In the genomic region with DNA sequence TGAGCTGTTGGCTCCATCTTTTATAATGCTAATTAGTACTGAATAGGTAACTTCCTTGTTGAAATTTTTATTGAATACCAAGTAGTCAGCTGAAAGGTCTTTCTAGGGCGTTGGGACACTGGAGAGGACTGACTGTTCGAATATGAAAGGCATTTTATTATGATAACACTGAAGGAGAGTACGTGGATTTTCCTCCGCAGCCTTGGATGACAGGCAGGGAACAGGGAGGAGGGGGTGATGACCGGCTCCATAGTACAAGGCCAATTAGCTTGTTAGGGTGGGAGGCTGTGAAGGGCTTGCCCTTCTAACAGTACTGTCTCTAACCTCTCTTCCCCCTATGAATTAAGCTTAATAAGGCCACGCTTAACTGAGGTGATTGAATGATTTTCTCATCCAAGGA, we compare ENCODE assay signal across 16 mouse cellular contexts. TPM values are rescaled to one million over a fixed set of nuclear protein-coding genes. Genes with fewer than 3 reads are reported as not detected.
"Had no signal": no experiment of that assay in that cellular context is flagged by ENCODE, and none has a peak within 500 bp of the region (broad histone marks: within the 10 kb centered on the region; RNA-seq: fewer than 3 reads in every experiment).

No protein-coding gene starts in this region.

RNA-seq across cellular contexts. Expression of a gene that starts 10.7 kb away (rescaled TPM):
- polyA plus RNA-seq: liver, postnatal 0 days; lung, adult 2 months; lung, embryonic 15.5 days; lung, postnatal 0 days; macrophage; midbrain, embryonic 11.5 days; midbrain, embryonic 13.5 days; midbrain, embryonic 15.5 days; midbrain, postnatal 0 days; neural tube, embryonic 11.5 days; neural tube, embryonic 13.5 days; neural tube, embryonic 15.5 days; small intestine, adult 2 months; stomach, embryonic 14.5 days; stomach, embryonic 16.5 days; thymus, postnatal 0 days had no signal
